Comparison of ENCODE assay signal across 23 mouse cellular contexts in genomic region chr9:69265151-69265550, GRCm38 (mm10).
A peak's percentile ranks its signal among the peaks of the same experiment; 100 is the strongest.
DNase-seq lines count a peak whose midpoint lies in the region; ATAC-seq lines count a peak whose summit lies in the region.
"Had no signal": no experiment of that assay in that cellular context is flagged by ENCODE, and none has a peak within 500 bp of the region (broad histone marks: within the 10 kb centered on the region; RNA-seq: fewer than 3 reads in every experiment).

No protein-coding gene starts in this region.

- H3K36me3 ChIP-seq in embryonic facial prominence, embryonic 13.5 days, result no peaks in the 10 kb centered on the region
- no peaks in the 10 kb centered on the region for H3K36me3 ChIP-seq in embryonic facial prominence, embryonic 10.5 days (replicated peaks)
- H3K36me3 ChIP-seq in heart, embryonic 12.5 days, result no peaks in the 10 kb centered on the region
- no peaks in the 10 kb centered on the region for H3K36me3 ChIP-seq in embryonic facial prominence, embryonic 15.5 days
- H3K36me3 ChIP-seq: limb, embryonic 12.5 days; liver, embryonic 15.5 days; midbrain, embryonic 15.5 days had no signal

- DNase-seq in embryonic facial prominence, embryonic 10.5 days (ENCODE audit: low spot score), result no peak
- DNase-seq in heart, adult 18-20 months, result peak; percentile 13 to 24
- DNase-seq in lung, postnatal 36 days, result peak; percentile 52
- no peak for DNase-seq in cerebellum, postnatal 36 days
- DNase-seq: adrenal gland, adult 2 months; cerebellum, postnatal 25 days; kidney, adult 11 months; kidney, postnatal 10 days; right cerebral cortex, adult 18-20 months; spleen, adult 18-20 months; thymus, adult 2 months had no signal

- no peaks in the 10 kb centered on the region for H3K9me3 ChIP-seq in embryonic facial prominence, embryonic 13.5 days
- H3K9me3 ChIP-seq in embryonic facial prominence, embryonic 10.5 days, result no peaks in the 10 kb centered on the region
- H3K9me3 ChIP-seq in heart, embryonic 12.5 days (replicated peaks), result no peaks in the 10 kb centered on the region
- no peaks in the 10 kb centered on the region for H3K9me3 ChIP-seq in embryonic facial prominence, embryonic 15.5 days (replicated peaks)
- H3K9me3 ChIP-seq: limb, embryonic 12.5 days; liver, embryonic 15.5 days; megakaryocyte, embryonic 14.5 days; midbrain, embryonic 15.5 days had no signal

- no peak for ATAC-seq in embryonic facial prominence, embryonic 13.5 days (ENCODE audit: insufficient number of reproducible peaks, insufficient read depth, low FRiP score, low TSS enrichment, low read depth)
- no peak for ATAC-seq in heart, embryonic 12.5 days (ENCODE audit: insufficient number of reproducible peaks, low FRiP score)
- peak; percentile 39; the same call in 1 of the 2 replicates for ATAC-seq in embryonic facial prominence, embryonic 15.5 days (ENCODE audit: insufficient number of reproducible peaks, low FRiP score, low TSS enrichment, low read depth)
- ATAC-seq in erythroblast, adult 5-6 weeks (replicated peaks; ENCODE audit: low FRiP score, poor library complexity, severe bottlenecking), result no peak
- ATAC-seq: hindbrain, postnatal 0 days; midbrain, embryonic 15.5 days had no signal

- H3K9ac ChIP-seq in embryonic facial prominence, embryonic 13.5 days, result no peak overlapping the region
- no peak overlapping the region for H3K9ac ChIP-seq in heart, embryonic 12.5 days
- no peak overlapping the region for H3K9ac ChIP-seq in embryonic facial prominence, embryonic 15.5 days
- H3K9ac ChIP-seq: limb, embryonic 12.5 days; liver, embryonic 15.5 days; midbrain, embryonic 15.5 days had no signal

- 0 out of 2 replicates have a peak, but pooled peaks cover 5% of the 10 kb centered on the region for H3K4me1 ChIP-seq in embryonic facial prominence, embryonic 13.5 days
- no peaks in the 10 kb centered on the region for H3K4me1 ChIP-seq in embryonic facial prominence, embryonic 10.5 days
- H3K4me1 ChIP-seq in heart, embryonic 12.5 days (replicated peaks), result no peaks in the 10 kb centered on the region; the same call in 1 of the 2 replicates
- H3K4me1 ChIP-seq in embryonic facial prominence, embryonic 15.5 days, result peaks cover 5% of the 10 kb centered on the region; the same call in 1 of the 2 replicates
- H3K4me1 ChIP-seq: liver, embryonic 15.5 days; megakaryocyte, embryonic 14.5 days; midbrain, embryonic 15.5 days had no signal

- no peaks in the 10 kb centered on the region for H3K27me3 ChIP-seq in embryonic facial prominence, embryonic 13.5 days
- no peaks in the 10 kb centered on the region for H3K27me3 ChIP-seq in embryonic facial prominence, embryonic 10.5 days (replicated peaks; ENCODE audit: low read depth, poor library complexity, severe bottlenecking)
- no peaks in the 10 kb centered on the region for H3K27me3 ChIP-seq in heart, embryonic 12.5 days (replicated peaks)
- H3K27me3 ChIP-seq in embryonic facial prominence, embryonic 15.5 days, result no peaks in the 10 kb centered on the region
- H3K27me3 ChIP-seq: CH12.LX; limb, embryonic 12.5 days; liver, embryonic 15.5 days; megakaryocyte, embryonic 14.5 days; midbrain, embryonic 15.5 days had no signal

- no peak overlapping the region for H3K4me2 ChIP-seq in embryonic facial prominence, embryonic 13.5 days
- no peak overlapping the region for H3K4me2 ChIP-seq in heart, embryonic 12.5 days
- no peak overlapping the region for H3K4me2 ChIP-seq in embryonic facial prominence, embryonic 15.5 days (replicated peaks)
- H3K4me2 ChIP-seq: limb, embryonic 12.5 days; liver, embryonic 15.5 days; midbrain, embryonic 15.5 days had no signal

- H3K27ac ChIP-seq in embryonic facial prominence, embryonic 13.5 days, result 0 out of 2 replicates have a peak overlapping the region, but pooled peaks have one; percentile 11
- no peak overlapping the region for H3K27ac ChIP-seq in embryonic facial prominence, embryonic 10.5 days (replicated peaks)
- no peak overlapping the region for H3K27ac ChIP-seq in heart, embryonic 12.5 days (ENCODE audit: poor library complexity, severe bottlenecking)
- H3K27ac ChIP-seq in embryonic facial prominence, embryonic 15.5 days (replicated peaks), result peak overlapping the region; percentile 44; the same call in 1 of the 2 replicates
- H3K27ac ChIP-seq: hindbrain, postnatal 0 days; layer of hippocampus, adult 2 months; left cerebral cortex, adult 2 months; limb, embryonic 12.5 days; liver, embryonic 15.5 days; midbrain, embryonic 15.5 days had no signal

- H3K4me3 ChIP-seq in embryonic facial prominence, embryonic 13.5 days, result no peak overlapping the region
- no peak overlapping the region for H3K4me3 ChIP-seq in embryonic facial prominence, embryonic 10.5 days
- H3K4me3 ChIP-seq in heart, embryonic 12.5 days, result no peak overlapping the region
- no peak overlapping the region for H3K4me3 ChIP-seq in embryonic facial prominence, embryonic 15.5 days (replicated peaks)
- H3K4me3 ChIP-seq: layer of hippocampus, adult 2 months; left cerebral cortex, adult 2 months; limb, embryonic 12.5 days; liver, embryonic 15.5 days; megakaryocyte, embryonic 14.5 days; midbrain, embryonic 15.5 days had no signal

- 58% methylated on average over 7 of the region's 7 CpGs for WGBS in embryonic facial prominence, embryonic 13.5 days
- WGBS in embryonic facial prominence, embryonic 10.5 days, result 83% methylated on average over 7 of the region's 7 CpGs
- 71% methylated on average over 7 of the region's 7 CpGs for WGBS in heart, embryonic 12.5 days
- WGBS in embryonic facial prominence, embryonic 15.5 days, result 42% methylated on average over 7 of the region's 7 CpGs

Comparison
In these comparisons a context has a peak if more than half of its experiments do, and no peak if none do; other contexts are left out.
1. H3K27ac ChIP-seq: peak in embryonic facial prominence, embryonic 13.5 days (single experiment) and embryonic facial prominence, embryonic 15.5 days (single experiment); none in embryonic facial prominence, embryonic 10.5 days (single experiment) and heart, embryonic 12.5 days (single experiment).
2. DNase-seq: peak in heart, adult 18-20 months (2 of 2) and lung, postnatal 36 days (single experiment); none in embryonic facial prominence, embryonic 10.5 days (single experiment) and cerebellum, postnatal 36 days (0 of 2).